Mouse (Mus musculus): Measurements from ENCODE around the gene Crybg1. TPM values are rescaled to one million over a fixed set of nuclear protein-coding genes. Genes with fewer than 3 reads are reported as not detected.

The Crybg1 gene
- total RNA-seq, 2 experiments from 2014 or later = 0.63 TPM

DNA sequence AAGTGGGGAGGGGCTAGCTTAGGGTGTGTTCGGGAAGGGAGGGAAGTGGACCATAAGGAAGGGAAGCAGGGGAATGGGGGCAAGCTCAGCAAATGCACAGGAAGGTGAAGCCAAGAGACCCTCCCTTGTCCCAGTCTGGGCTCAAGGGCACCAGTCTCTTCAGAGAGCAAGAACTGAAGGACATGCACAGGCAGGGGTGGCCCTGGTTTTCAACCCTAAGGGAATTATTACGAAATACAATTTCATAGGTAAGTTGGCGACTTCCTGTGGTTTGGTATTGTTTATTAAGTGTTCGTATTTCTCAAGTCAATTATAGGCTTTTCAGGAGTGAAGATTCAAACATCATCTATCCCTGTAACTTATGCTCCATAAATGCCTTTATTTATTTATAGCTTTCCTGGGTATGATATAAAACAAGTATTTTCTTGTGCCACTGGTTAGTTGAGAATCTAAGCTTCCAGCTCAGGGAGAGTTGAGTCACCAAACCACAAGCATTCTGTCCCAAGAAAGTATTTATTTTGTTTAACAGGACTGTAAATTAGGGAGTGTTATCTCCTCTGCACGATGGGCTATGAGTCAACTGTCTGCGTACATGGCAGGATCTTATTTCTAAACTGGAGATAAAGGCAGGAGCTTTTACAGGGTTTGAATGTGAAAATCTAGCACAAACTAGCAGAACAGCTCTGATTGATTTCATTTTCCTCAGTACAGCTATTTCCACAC lies 69.7 kb downstream of the Crybg1 start:
- DNase-seq (ENCODE audit: extremely low spot score in 1 of 2, low spot score in 2 of 2) = no peak
- intact Hi-C loops (cut with DNase I) = no loop called here
- no peak overlapping the region for H3K4me3 ChIP-seq
- no peak for TF ChIP-seq CTCF (IDR thresholded peaks at IDR 0.05)
- H3K27ac ChIP-seq = no peak overlapping the region

GRCm38 (mm10) chr10:44071095-44071494 lies 77.6 kb downstream of the Crybg1 start:
- no peak overlapping the region for H3K27ac ChIP-seq
- TF ChIP-seq CTCF (IDR thresholded peaks at IDR 0.05) = peak; percentile 61
- H3K4me3 ChIP-seq = no peak overlapping the region
- intact Hi-C loops (cut with DNase I) = loop anchor here (1.0 kb wide), 1 partner anchor 117 kb away; no protein-coding TSS in a partner anchor
- peak; percentile 35 to 43 for DNase-seq (ENCODE audit: extremely low spot score in 1 of 2, low spot score in 2 of 2)

DNA sequence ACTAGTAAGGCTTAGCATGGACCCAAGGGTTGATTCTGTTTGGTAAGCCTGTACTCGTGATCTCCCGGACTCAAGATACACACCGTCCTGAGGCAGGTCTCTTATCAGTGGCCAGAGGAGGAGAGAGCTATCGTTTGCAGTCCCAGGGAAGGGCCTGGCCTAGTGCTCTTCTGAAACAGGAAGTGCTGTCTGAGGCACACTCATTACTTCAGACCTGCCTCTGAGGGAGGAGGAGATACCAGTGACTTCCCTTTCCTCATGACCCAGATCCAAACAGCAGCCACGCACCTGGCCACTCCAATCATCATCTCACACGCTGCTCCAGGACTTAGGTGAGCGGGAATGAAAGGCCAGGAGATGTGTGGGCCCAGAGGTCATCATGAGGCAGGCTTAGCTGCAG lies 79.5 kb downstream of the Crybg1 start:
- no peak for TF ChIP-seq CTCF (IDR thresholded peaks at IDR 0.05)
- no peak for DNase-seq (ENCODE audit: extremely low spot score in 1 of 2, low spot score in 2 of 2)
- intact Hi-C loops (cut with DNase I) = loop anchor here (10.0 kb wide), 1 partner anchor 494 kb away; the partner anchor contains the start of gene Cd24a
- Histone ChIP-seq H3K4me3 (no peak overlapping the region), H3K27ac (no peak overlapping the region)

- H3K4me3 ChIP-seq = no peak overlapping the region
- intact Hi-C loops (cut with DNase I) = loop anchor here (10.0 kb wide), 1 partner anchor 491 kb away; the partner anchor contains the start of gene Cd24a
- DNase-seq (ENCODE audit: extremely low spot score in 1 of 2, low spot score in 2 of 2) = no peak
- TF ChIP-seq CTCF (IDR thresholded peaks at IDR 0.05) = no peak
- no peak overlapping the region for H3K27ac ChIP-seq
Observed at GRCm38 (mm10) chr10:44065848-44066360, 82.7 kb downstream of the Crybg1 start.

GRCm38 (mm10) chr10:44062981-44063380 lies 85.7 kb downstream of the Crybg1 start:
- intact Hi-C loops (cut with DNase I) = loop anchor here (10.0 kb wide), 1 partner anchor 488 kb away; the partner anchor contains the start of gene Cd24a
- Histone ChIP-seq H3K27ac (no peak overlapping the region), H3K4me3 (no peak overlapping the region)
- DNase-seq (ENCODE audit: extremely low spot score in 1 of 2, low spot score in 2 of 2) = no peak
- no peak for TF ChIP-seq CTCF (IDR thresholded peaks at IDR 0.05)

DNA sequence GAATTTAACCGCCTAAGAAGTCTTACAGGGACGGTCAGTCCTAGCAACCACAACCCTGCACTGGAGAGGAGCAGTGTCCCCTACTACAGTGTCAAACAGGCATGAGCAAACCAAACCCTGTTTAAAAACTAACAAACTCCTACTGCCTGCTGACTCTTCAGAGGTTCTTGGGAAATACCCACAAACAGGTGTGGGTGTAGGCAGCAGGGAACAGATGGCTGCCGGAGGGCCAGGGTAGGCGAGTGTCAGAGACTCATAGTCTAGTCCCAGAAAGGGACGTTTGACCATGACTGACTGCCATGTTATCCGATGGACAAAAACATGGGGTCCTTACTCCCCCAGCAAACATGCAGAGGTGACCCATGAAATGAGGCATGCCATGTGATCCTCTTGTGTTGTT lies 97.7 kb downstream of the Crybg1 start:
- TF ChIP-seq CTCF (IDR thresholded peaks at IDR 0.05) = no peak
- intact Hi-C loops (cut with DNase I) = no loop called here
- H3K27ac ChIP-seq = no peak overlapping the region
- DNase-seq (ENCODE audit: extremely low spot score in 1 of 2, low spot score in 2 of 2) = peak in 1 of 2 experiments; percentile 32
- H3K4me3 ChIP-seq = no peak overlapping the region

DNA sequence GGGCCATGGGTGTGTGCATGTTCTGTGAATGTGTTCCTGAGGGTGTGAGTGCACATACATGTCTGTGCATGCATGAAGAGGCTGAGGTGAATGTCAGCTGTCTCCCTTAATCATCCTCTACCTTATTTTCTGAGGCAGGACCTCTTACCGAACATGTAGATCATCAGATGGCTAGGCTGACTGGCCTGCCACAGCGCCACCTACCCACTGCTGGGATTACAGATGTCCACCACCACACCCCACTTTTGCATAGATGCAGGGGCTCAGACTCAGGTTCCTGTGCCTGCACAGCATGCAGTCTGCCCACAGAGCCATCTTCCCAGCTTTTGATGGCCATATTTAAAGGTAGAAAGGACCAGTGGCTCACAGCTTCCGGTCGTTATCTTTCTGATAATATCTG lies 103.9 kb downstream of the Crybg1 start:
- DNase-seq (ENCODE audit: extremely low spot score in 1 of 2, low spot score in 2 of 2) = no peak
- TF ChIP-seq CTCF (IDR thresholded peaks at IDR 0.05) = no peak
- no peak overlapping the region for H3K4me3 ChIP-seq
- intact Hi-C loops (cut with DNase I) = no loop called here
- H3K27ac ChIP-seq = no peak overlapping the region

GRCm38 (mm10) chr10:44043630-44044029 lies 105.0 kb downstream of the Crybg1 start:
- intact Hi-C loops (cut with DNase I) = no loop called here
- Histone ChIP-seq H3K27ac (no peak overlapping the region), H3K4me3 (no peak overlapping the region)
- no peak for DNase-seq (ENCODE audit: extremely low spot score in 1 of 2, low spot score in 2 of 2)
- no peak for TF ChIP-seq CTCF (IDR thresholded peaks at IDR 0.05)

- no peak for DNase-seq (ENCODE audit: extremely low spot score in 1 of 2, low spot score in 2 of 2)
- Histone ChIP-seq H3K4me3 (no peak overlapping the region), H3K27ac (no peak overlapping the region)
- TF ChIP-seq CTCF (IDR thresholded peaks at IDR 0.05) = no peak
- intact Hi-C loops (cut with DNase I) = no loop called here
Observed at GRCm38 (mm10) chr10:44039185-44039584, 109.5 kb downstream of the Crybg1 start.

DNA sequence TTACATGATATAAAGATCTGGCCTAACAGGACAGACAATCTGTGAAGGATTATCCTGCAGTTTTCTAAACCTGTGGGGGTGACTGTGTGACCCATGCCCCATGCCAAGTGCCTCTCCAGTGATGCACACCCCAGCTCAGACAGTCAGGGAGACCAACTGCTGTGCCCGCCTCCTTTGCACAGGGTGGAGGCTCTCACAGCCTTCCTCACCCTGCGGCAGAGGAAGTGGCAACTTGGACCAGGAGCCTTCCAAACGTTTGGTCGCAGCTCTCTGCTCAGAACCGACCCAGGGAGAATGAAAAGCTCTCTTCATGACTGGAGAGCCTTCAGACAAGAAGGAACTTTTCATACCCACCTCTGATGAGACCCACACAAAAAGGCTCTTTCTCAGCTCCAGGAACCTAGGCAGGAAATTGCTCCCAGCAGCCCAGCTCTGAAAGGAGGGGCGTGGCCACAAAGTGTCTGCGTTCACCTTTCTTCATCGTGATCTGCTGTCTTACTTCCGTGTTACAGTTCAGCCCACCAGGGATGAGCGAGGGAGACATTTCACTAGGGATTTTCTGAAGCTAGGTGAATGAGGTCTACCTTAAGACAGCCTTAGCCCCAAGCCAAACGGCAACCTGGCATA lies 110.6 kb downstream of the Crybg1 start:
- TF ChIP-seq CTCF (IDR thresholded peaks at IDR 0.05) = no peak
- intact Hi-C loops (cut with DNase I) = no loop called here
- H3K27ac ChIP-seq = no peak overlapping the region
- H3K4me3 ChIP-seq = no peak overlapping the region
- no peak for DNase-seq (ENCODE audit: extremely low spot score in 1 of 2, low spot score in 2 of 2)

GRCm38 (mm10) chr10:44029566-44029965 lies 119.1 kb downstream of the Crybg1 start:
- DNase-seq (ENCODE audit: extremely low spot score in 1 of 2, low spot score in 2 of 2) = no peak
- no peak for TF ChIP-seq CTCF (IDR thresholded peaks at IDR 0.05)
- intact Hi-C loops (cut with DNase I) = no loop called here
- Histone ChIP-seq H3K4me3 (no peak overlapping the region), H3K27ac (no peak overlapping the region)

- intact Hi-C loops (cut with DNase I) = no loop called here
- Histone ChIP-seq H3K27ac (no peak overlapping the region), H3K4me3 (no peak overlapping the region)
- TF ChIP-seq CTCF (IDR thresholded peaks at IDR 0.05) = no peak
- no peak for DNase-seq (ENCODE audit: extremely low spot score in 1 of 2, low spot score in 2 of 2)
Observed at GRCm38 (mm10) chr10:44027226-44027625, 121.4 kb downstream of the Crybg1 start.

Data from left cerebral cortex, adult 2 months (tissue).